Mouse (Mus musculus) left cerebral cortex, postnatal 4 days (tissue): ENCODE data around the gene Adam11. TPM values are rescaled to one million over a fixed set of nuclear protein-coding genes. Genes with fewer than 3 reads are reported as not detected.
"Not testable (repeated sequence)": the region's sequence is repeated elsewhere in the genome, so short reads cannot be mapped to it uniquely, and the experiment has no call there.

Source experiments
- DNase-seq: peaks from one replicate; pipeline ENCODE4 v3.0.0-alpha.2; 2022
- intact Hi-C: fragments of 180-260 bp; cut with DNase I; formaldehyde crosslinking; loops from one replicate; pipeline ENCODE4 v1.15.1; 2025
- total RNA-seq, 2 experiments: library from RNA; stranded (reverse); gene quantifications; 2 replicates each; pipeline ENCODE4 v1.2.3; 2021

Gene Adam11
- 100 to 1,000 TPM; 103 to 110 TPM for total RNA-seq

GRCm38 (mm10) chr11:102761309-102762210 lies at the start of gene Adam11:
Gene Adam11, plus strand, starts transcription at chr11:102761439.
- intact Hi-C loops = no loop called here
- DNase-seq = peak; percentile 45

GRCm38 (mm10) chr11:102712411-102712810 lies 48.8 kb upstream of the Adam11 start:
- no peak for DNase-seq
- intact Hi-C loops = no loop called here

GRCm38 (mm10) chr11:102714578-102714977 lies 46.7 kb upstream of the Adam11 start:
- DNase-seq, intact Hi-C loops: not testable (repeated sequence)

- intact Hi-C loops = no loop called here
- no peak for DNase-seq
These were observed 45.1 kb upstream of the Adam11 start for GRCm38 (mm10) chr11:102716135-102716534.

- intact Hi-C loops = no loop called here
- DNase-seq = peak; percentile 38
These were observed 35.7 kb upstream of the Adam11 start for GRCm38 (mm10) chr11:102725574-102725973.

- intact Hi-C loops = no loop called here
These were observed 32.6 kb upstream of the Adam11 start for GRCm38 (mm10) chr11:102728614-102729013.

DNA sequence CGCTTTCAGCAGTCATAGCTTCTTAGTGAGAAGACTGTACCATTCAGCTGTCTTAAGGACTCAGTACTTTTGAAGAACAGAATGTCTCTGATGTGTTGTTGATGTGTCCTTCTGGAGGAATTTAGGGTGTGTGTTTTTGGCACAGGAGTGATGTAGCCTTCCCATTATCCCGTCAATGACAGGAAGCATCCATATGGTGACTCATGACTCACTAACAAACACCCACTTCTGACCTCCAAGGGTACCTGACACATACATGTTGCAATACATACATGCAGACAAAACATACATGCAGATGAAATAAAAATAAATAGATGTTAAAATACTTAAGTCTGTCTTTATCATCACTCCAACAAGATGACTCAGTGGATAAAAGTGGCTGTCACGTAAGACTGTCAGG lies 31.4 kb upstream of the Adam11 start:
- DNase-seq = no peak
- intact Hi-C loops = no loop called here

More at GRCm38 (mm10) chr11:102728614-102729013, 32.6 kb upstream of the Adam11 start:
- no peak for DNase-seq

DNA sequence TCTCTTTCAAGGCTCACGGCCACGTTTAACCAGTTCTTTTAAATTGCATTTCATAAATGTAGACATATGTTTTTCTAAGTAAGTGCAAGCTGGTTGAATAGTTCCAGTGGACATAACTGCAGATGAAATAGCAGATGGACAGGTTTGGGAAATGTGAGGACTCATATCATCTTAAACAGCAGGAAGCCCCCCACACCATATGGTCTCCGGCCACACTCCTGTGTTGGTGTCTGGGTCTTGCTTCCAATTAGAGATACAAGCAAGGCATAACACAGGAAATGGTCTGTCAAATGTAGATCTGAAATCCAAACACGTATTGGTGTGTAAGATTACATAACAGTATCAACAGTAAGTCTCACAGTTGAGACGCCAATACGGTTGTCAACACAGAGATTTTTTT lies 29.9 kb upstream of the Adam11 start:
- DNase-seq = no peak
- intact Hi-C loops = no loop called here

DNA sequence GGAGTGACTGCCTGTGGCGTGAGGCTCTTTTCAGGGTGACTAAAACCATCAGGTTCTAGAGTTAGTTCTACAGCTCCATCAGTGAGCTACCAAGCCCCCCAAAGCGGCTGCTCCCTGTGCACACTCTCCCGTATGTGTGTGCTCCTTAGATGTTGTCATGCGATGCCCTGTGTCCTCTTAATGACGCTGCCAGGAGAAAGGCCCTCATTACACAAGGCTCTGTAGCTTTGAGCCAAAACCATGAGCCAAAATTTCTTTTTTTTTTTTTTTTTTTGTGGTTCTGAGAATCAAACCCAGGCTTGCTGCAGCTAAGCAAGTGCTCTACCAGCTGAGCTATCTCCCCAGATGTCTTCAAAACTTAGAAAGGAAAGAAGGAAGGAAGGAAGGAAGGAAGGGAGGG lies 28.1 kb upstream of the Adam11 start:
- intact Hi-C loops = no loop called here
- DNase-seq = no peak

DNA sequence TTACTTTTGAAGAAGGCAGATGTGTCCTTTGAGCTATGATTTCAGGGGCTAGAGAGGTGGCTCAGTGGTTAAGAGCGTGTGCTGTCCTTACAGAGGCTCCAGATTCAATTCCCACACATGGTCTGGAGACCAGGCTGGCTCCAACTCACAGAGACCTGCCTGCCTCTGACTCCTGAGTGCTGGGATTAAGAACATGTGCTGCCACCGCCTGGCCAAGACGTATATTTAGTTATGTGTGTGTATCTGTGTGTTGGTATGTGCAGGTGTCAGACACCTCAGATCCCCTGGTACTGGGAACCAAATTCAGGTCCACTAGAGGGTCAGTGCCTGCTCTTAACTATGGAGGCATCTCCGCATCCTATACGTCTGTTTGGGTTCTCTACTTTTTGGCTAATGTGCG lies 26.3 kb upstream of the Adam11 start:
- intact Hi-C loops = no loop called here

GRCm38 (mm10) chr11:102738046-102738445 lies 23.2 kb upstream of the Adam11 start:
- intact Hi-C loops = no loop called here
- no peak for DNase-seq

More for the DNA sequence above, 26.3 kb upstream of the Adam11 start:
- DNase-seq = no peak

- peak; percentile 83 for DNase-seq
- intact Hi-C loops = no loop called here
These were observed 21.8 kb upstream of the Adam11 start for GRCm38 (mm10) chr11:102739278-102739966.

- intact Hi-C loops = no loop called here
These were observed 20.6 kb upstream of the Adam11 start for GRCm38 (mm10) chr11:102740634-102741033.

DNA sequence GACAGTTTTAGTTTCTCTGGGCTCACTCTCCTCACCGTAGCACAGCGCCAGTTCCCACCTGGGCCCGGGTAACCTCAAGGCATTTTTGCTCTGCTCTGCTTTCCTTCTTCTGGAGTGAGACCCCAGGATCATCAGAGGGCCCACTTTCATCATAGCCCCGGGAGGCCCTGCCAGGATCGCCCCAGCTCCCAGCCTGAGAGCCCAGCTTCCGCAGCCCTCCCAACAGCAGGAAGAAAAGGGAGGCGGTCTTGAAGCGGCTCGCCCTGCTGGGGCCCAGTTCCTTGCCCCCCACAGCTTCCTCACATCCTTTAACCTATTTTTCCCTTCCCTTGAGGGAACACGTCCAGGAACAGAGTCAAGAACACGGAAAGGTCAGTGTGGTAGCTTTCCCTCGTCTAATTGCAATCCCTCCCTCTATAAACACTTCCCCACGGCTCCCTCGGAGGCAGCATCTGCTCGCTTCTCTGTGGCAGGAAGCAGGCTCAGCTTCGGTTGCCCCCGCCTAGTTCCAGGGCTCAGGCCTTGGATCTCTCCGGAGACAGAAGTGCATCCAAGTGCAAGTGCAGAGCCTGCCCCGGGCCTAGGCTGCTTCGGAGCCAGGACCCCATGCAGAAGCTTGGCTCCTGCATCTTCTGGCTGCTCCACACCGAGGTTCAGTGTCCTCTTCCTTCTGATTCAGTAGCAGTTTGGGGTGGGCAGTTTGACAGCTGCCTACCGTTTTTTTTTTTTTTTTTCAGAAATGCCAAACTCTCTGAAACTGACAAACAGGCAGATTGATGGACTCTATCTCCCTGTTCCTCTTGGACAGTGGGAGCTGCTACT lies 19.9 kb upstream of the Adam11 start:
- intact Hi-C loops = no loop called here
- peak; percentile 91 for DNase-seq

More at GRCm38 (mm10) chr11:102740634-102741033, 20.6 kb upstream of the Adam11 start:
- no peak for DNase-seq

GRCm38 (mm10) chr11:102742066-102742465 lies 19.2 kb upstream of the Adam11 start:
- peak; percentile 81 for DNase-seq
- intact Hi-C loops = no loop called here

DNA sequence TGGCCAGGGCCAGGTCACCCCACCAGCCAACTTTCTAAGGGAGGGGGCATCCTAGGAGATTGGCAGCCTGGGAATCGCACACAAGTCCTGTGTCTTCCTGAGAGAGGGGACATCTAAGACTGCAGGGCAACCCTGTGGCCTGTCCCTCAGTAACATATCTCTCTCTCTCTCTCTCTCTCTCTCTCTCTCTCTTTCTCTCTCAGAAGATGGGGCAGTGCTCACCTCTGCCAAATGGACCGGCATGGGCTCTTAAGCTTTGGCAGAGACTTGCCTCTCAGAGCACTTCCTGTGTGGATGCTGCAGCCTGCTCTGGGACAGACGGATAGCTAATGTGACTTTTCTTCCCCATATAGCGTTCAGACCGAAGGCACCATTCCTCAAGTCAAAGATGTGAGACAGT lies 18.4 kb upstream of the Adam11 start:
- intact Hi-C loops = no loop called here
- DNase-seq = no peak

- intact Hi-C loops = no loop called here
- no peak for DNase-seq
These were observed 16.5 kb upstream of the Adam11 start for GRCm38 (mm10) chr11:102744746-102745145.

- DNase-seq = no peak
- intact Hi-C loops = no loop called here
These were observed 13.4 kb upstream of the Adam11 start for GRCm38 (mm10) chr11:102747866-102748265.

- intact Hi-C loops = no loop called here
- peak; percentile 71 for DNase-seq
These were observed 12.9 kb upstream of the Adam11 start for GRCm38 (mm10) chr11:102748381-102748780.

- intact Hi-C loops = no loop called here
- no peak for DNase-seq
These were observed 11.5 kb upstream of the Adam11 start for GRCm38 (mm10) chr11:102749712-102750111.
